Mouse (Mus musculus): ENCODE data around the gene Cacna1e.

DNA sequence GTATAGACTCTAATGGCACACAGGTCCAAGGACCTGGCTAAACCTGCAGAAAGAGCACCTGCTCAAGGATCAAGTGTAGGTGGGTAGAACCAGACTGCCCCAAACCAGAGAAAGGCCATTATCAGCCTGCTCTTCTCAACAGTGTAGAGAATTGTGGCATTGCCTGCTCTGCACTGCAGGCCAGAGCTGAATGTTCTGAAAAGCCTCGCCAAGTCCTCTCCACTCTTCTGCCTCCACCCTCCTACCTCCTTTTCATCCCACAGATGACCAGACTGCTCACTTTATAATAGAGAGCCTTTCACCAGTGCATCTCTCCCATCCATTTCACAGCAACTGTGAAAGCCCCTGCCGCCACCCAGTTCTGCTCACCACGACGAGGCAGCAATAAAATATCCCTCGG, 42.0 kb downstream of the Cacna1e start:
- TF ChIP-seq CTCF (IDR thresholded peaks at IDR 0.05; ENCODE audit: low read depth, low read length) (no peak), GATA1 (IDR thresholded peaks at IDR 0.05; ENCODE audit: borderline replicate concordance, low read length) (no peak), GATA2 (IDR thresholded peaks at IDR 0.05; ENCODE audit: borderline replicate concordance, low read depth, low read length) (no peak), POLR2AphosphoS5 (IDR thresholded peaks at IDR 0.05; ENCODE audit: insufficient replicate concordance, low read depth, low read length) (no peak)
